ENCODE assay signal across 28 mouse cellular contexts in genomic region chr10:77367973-77368372, GRCm38 (mm10). TPM values are rescaled to one million over a fixed set of nuclear protein-coding genes. Genes with fewer than 3 reads are reported as not detected.
A peak's percentile ranks its signal among the peaks of the same experiment; 100 is the strongest.
DNase-seq lines count a peak whose midpoint lies in the region; ATAC-seq and TF ChIP-seq lines count a peak whose summit lies in the region.
"Had no signal": no experiment of that assay in that cellular context is flagged by ENCODE, and none has a peak within 500 bp of the region (broad histone marks: within the 10 kb centered on the region; RNA-seq: fewer than 3 reads in every experiment).

No protein-coding gene starts in this region.

- no peak overlapping the region for H3K4me3 ChIP-seq in forebrain, postnatal 0 days (ENCODE audit: low read depth, low read length)
- no peak overlapping the region for H3K4me3 ChIP-seq in forebrain, embryonic 10.5 days
- no peak overlapping the region for H3K4me3 ChIP-seq in lung, embryonic 14.5 days (ENCODE audit: low read depth, low read length)
- H3K4me3 ChIP-seq in lung, adult 2 months (replicated peaks; ENCODE audit: extremely low read depth, low read depth, low read length) = no peak overlapping the region
- H3K4me3 ChIP-seq: embryonic facial prominence, embryonic 12.5 days; heart, adult 2 months; hindbrain, embryonic 10.5 days; hindbrain, embryonic 15.5 days; limb, embryonic 10.5 days; limb, embryonic 15.5 days; liver, embryonic 13.5 days; midbrain, embryonic 13.5 days; neural tube, embryonic 13.5 days had no signal

- WGBS in forebrain, postnatal 0 days = 42% methylated on average over 6 of the region's 6 CpGs
- 85% methylated on average over 6 of the region's 6 CpGs for WGBS in forebrain, embryonic 10.5 days
- 41% methylated on average over 6 of the region's 6 CpGs for WGBS in lung, embryonic 14.5 days
- 51% methylated on average over 6 of the region's 6 CpGs for WGBS in lung, adult 2 months

- no peaks in the 10 kb centered on the region for H3K36me3 ChIP-seq in forebrain, postnatal 0 days (ENCODE audit: insufficient read depth)
- no peaks in the 10 kb centered on the region for H3K36me3 ChIP-seq in forebrain, embryonic 10.5 days (replicated peaks)
- no peaks in the 10 kb centered on the region for H3K36me3 ChIP-seq in lung, embryonic 14.5 days (ENCODE audit: insufficient read depth)
- H3K36me3 ChIP-seq: embryonic facial prominence, embryonic 12.5 days; hindbrain, embryonic 10.5 days; hindbrain, embryonic 15.5 days; limb, embryonic 10.5 days; limb, embryonic 15.5 days; liver, embryonic 13.5 days; midbrain, embryonic 13.5 days; neural tube, embryonic 13.5 days had no signal

- TF ChIP-seq CTCF in forebrain, postnatal 0 days (IDR thresholded peaks at IDR 0.05; ENCODE audit: low read depth) = no peak
- no peak for TF ChIP-seq CTCF in lung, embryonic 14.5 days (IDR thresholded peaks at IDR 0.05; ENCODE audit: low read depth)
- TF ChIP-seq CTCF in lung, adult 2 months (IDR thresholded peaks at IDR 0.05; ENCODE audit: insufficient read depth, low read length) = no peak

- H3K4me2 ChIP-seq in forebrain, postnatal 0 days (ENCODE audit: low read depth) = no peak overlapping the region
- H3K4me2 ChIP-seq in lung, embryonic 14.5 days = no peak overlapping the region
- H3K4me2 ChIP-seq: embryonic facial prominence, embryonic 12.5 days; hindbrain, embryonic 15.5 days; limb, embryonic 15.5 days; liver, embryonic 13.5 days; midbrain, embryonic 13.5 days; neural tube, embryonic 13.5 days had no signal

- peak; percentile 61 for DNase-seq in forebrain, postnatal 0 days
- DNase-seq in forebrain, embryonic 10.5 days (ENCODE audit: extremely low spot score, low spot score) = no peak
- peak; percentile 87 for DNase-seq in lung, embryonic 14.5 days
- no peak for DNase-seq in lung, adult 2 months
- peak; percentile 38 to 54 for DNase-seq in right cerebral cortex, postnatal 10 days (ENCODE audit: low spot score in 2 of 2)
- no peak for DNase-seq in right cerebral cortex, postnatal 4 days
- DNase-seq: adrenal gland, adult 2 months; adrenal gland, postnatal 36 days; cerebellum, adult 8-10 months; cerebellum, postnatal 36 days; gastrocnemius, postnatal 36 days; heart, adult 2 months; kidney, adult 11 months; kidney, postnatal 14 days; layer of hippocampus, adult 9-11 months; liver, embryonic 13.5 days; thymus, postnatal 4 days had no signal

- TF ChIP-seq POLR2A in lung, adult 2 months (IDR thresholded peaks at IDR 0.05; ENCODE audit: borderline replicate concordance, extremely low read depth, low read depth, low read length) = no peak

- no peak overlapping the region for H3K27ac ChIP-seq in forebrain, postnatal 0 days (ENCODE audit: low read depth, low read length)
- no peak overlapping the region for H3K27ac ChIP-seq in forebrain, embryonic 10.5 days
- no peak overlapping the region; the same call in 1 of the 2 replicates for H3K27ac ChIP-seq in lung, embryonic 14.5 days (ENCODE audit: low read depth)
- H3K27ac ChIP-seq: embryonic facial prominence, embryonic 12.5 days; heart, adult 2 months; hindbrain, embryonic 10.5 days; hindbrain, embryonic 15.5 days; limb, embryonic 10.5 days; limb, embryonic 15.5 days; liver, embryonic 13.5 days; macrophage; midbrain, embryonic 13.5 days; neural tube, embryonic 13.5 days had no signal

- no peaks in the 10 kb centered on the region for H3K27me3 ChIP-seq in forebrain, postnatal 0 days (ENCODE audit: insufficient read depth, low read length)
- H3K27me3 ChIP-seq in forebrain, embryonic 10.5 days (ENCODE audit: poor library complexity, severe bottlenecking) = no peaks in the 10 kb centered on the region
- no peaks in the 10 kb centered on the region for H3K27me3 ChIP-seq in lung, embryonic 14.5 days (ENCODE audit: insufficient read depth, low read length)
- H3K27me3 ChIP-seq: embryonic facial prominence, embryonic 12.5 days; hindbrain, embryonic 15.5 days; limb, embryonic 15.5 days; liver, embryonic 13.5 days; midbrain, embryonic 13.5 days; neural tube, embryonic 13.5 days had no signal

- H3K9ac ChIP-seq in forebrain, postnatal 0 days = no peak overlapping the region
- no peak overlapping the region for H3K9ac ChIP-seq in lung, embryonic 14.5 days
- H3K9ac ChIP-seq: embryonic facial prominence, embryonic 12.5 days; hindbrain, embryonic 15.5 days; limb, embryonic 15.5 days; liver, embryonic 13.5 days; midbrain, embryonic 13.5 days; neural tube, embryonic 13.5 days had no signal

- no peaks in the 10 kb centered on the region for H3K9me3 ChIP-seq in forebrain, postnatal 0 days (ENCODE audit: low read length)
- H3K9me3 ChIP-seq in forebrain, embryonic 10.5 days = no peaks in the 10 kb centered on the region
- no peaks in the 10 kb centered on the region for H3K9me3 ChIP-seq in lung, embryonic 14.5 days (ENCODE audit: low read depth, low read length)
- H3K9me3 ChIP-seq: embryonic facial prominence, embryonic 12.5 days; hindbrain, embryonic 10.5 days; hindbrain, embryonic 15.5 days; limb, embryonic 10.5 days; limb, embryonic 15.5 days; liver, embryonic 13.5 days; midbrain, embryonic 13.5 days; neural tube, embryonic 13.5 days had no signal

- ATAC-seq in forebrain, postnatal 0 days = no peak
- ATAC-seq in lung, embryonic 14.5 days (ENCODE audit: insufficient read depth) = peak; percentile 78; the same call in 1 of the 2 replicates
- no peak for ATAC-seq in frontal cortex, adult (ENCODE audit: low TSS enrichment)
- ATAC-seq: activated CD4-positive, CD25-positive, alpha-beta regulatory T cell, adult 4 months; inflammation-experienced regulatory T-cells, adult 6 months; midbrain, embryonic 13.5 days had no signal

- peaks cover 10% of the 10 kb centered on the region; the same call in 1 of the 2 replicates for H3K4me1 ChIP-seq in forebrain, postnatal 0 days (ENCODE audit: insufficient read depth)
- H3K4me1 ChIP-seq in forebrain, embryonic 10.5 days = peaks cover 6% of the 10 kb centered on the region
- H3K4me1 ChIP-seq in lung, embryonic 14.5 days (ENCODE audit: insufficient read depth) = peaks cover 7% of the 10 kb centered on the region
- peaks cover 5% of the 10 kb centered on the region; the same call in 1 of the 2 replicates for H3K4me1 ChIP-seq in lung, adult 2 months (ENCODE audit: control insufficient read depth, insufficient read depth, low read length)
- H3K4me1 ChIP-seq: liver, embryonic 13.5 days; neural tube, embryonic 13.5 days had no signal

RNA-seq across cellular contexts. Expression of gene Adarb1, which starts 50.1 kb away (rescaled TPM):
- total RNA-seq in forebrain, postnatal 0 days (2014; rRNA removed) = 39.4 and 40.2 TPM in 2 replicates
- polyA plus RNA-seq in forebrain, postnatal 0 days (2015; fragmentation: Nextera tagmentation; extraction: Ambion mirVana) = 12.4 and 12.5 TPM in 2 replicates
- polyA plus RNA-seq in forebrain, embryonic 10.5 days (2016; fragmentation: Nextera tagmentation; extraction: Ambion mirVana) = 6.3 and 7.1 TPM in 2 replicates
- 38.9 and 49.1 TPM in 2 replicates for polyA plus RNA-seq in lung, embryonic 14.5 days (2014; fragmentation: Nextera tagmentation; extraction: Ambion mirVana)
- 29.9 and 35.0 TPM in 2 replicates for polyA plus RNA-seq in lung, adult 2 months (2012; rRNA removed)

Comparison
In these comparisons a context has a peak if more than half of its experiments do, and no peak if none do; other contexts are left out.
1. DNase-seq: peak in forebrain, postnatal 0 days (single experiment), lung, embryonic 14.5 days (single experiment) and right cerebral cortex, postnatal 10 days (2 of 2); none in forebrain, embryonic 10.5 days (single experiment), lung, adult 2 months (single experiment) and right cerebral cortex, postnatal 4 days (single experiment).